ENCODE assay signal across 19 mouse cellular contexts in the genomic region with DNA sequence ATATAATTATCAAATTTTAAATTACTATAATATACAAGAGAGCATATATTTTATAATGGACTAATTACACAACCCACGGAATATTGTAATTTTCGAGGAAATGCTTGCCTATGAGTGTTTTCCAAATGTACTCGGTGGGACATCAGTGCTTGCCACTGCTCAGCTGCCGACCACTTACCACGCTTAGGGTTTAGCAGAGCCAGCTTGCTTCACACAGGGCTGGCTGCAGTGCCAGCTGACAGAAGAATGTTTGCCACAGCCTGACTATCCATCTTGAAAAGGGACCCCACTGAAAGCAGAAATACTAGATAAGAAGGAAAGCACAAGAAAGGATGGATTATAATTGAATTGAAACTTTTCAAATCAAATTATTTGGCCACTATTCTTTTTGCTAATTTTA. TPM values are rescaled to one million over a fixed set of nuclear protein-coding genes. Genes with fewer than 3 reads are reported as not detected.
"Had no signal": no experiment of that assay in that cellular context is flagged by ENCODE, and none has a peak within 500 bp of the region (broad histone marks: within the 10 kb centered on the region; RNA-seq: fewer than 3 reads in every experiment).

No protein-coding gene starts in this region.

- H3K9me3 ChIP-seq: kidney, embryonic 15.5 days; liver, embryonic 13.5 days; midbrain, embryonic 12.5 days; neural tube, embryonic 13.5 days had no signal

- H3K9ac ChIP-seq: kidney, embryonic 15.5 days; liver, embryonic 13.5 days; midbrain, embryonic 12.5 days; neural tube, embryonic 13.5 days had no signal

- H3K4me1 ChIP-seq: liver, embryonic 13.5 days; midbrain, embryonic 12.5 days had no signal

- H3K4me3 ChIP-seq: kidney, embryonic 15.5 days; liver, embryonic 13.5 days; midbrain, embryonic 12.5 days; neural tube, embryonic 13.5 days had no signal

- H3K4me2 ChIP-seq: liver, embryonic 13.5 days; midbrain, embryonic 12.5 days; neural tube, embryonic 13.5 days had no signal

- H3K27me3 ChIP-seq: kidney, embryonic 15.5 days; liver, embryonic 13.5 days; midbrain, embryonic 12.5 days; neural tube, embryonic 13.5 days had no signal

- H3K36me3 ChIP-seq: kidney, embryonic 15.5 days; liver, embryonic 13.5 days; midbrain, embryonic 12.5 days; neural tube, embryonic 13.5 days had no signal

- H3K27ac ChIP-seq: kidney, embryonic 15.5 days; liver, embryonic 13.5 days; midbrain, embryonic 12.5 days; neural tube, embryonic 13.5 days; stomach, postnatal 0 days had no signal

- DNase-seq: kidney, adult 11 months; kidney, adult 8-10 months; kidney, postnatal 10 days; kidney, postnatal 36 days; liver, embryonic 13.5 days; lung, adult 2 months; lung, postnatal 14 days; lung, postnatal 4 days; right cerebral cortex, adult 18-20 months; right cerebral cortex, postnatal 14 days; right cerebral cortex, postnatal 4 days; thymus, adult 2 months; thymus, postnatal 14 days; thymus, postnatal 4 days had no signal

RNA-seq across cellular contexts. Expression of gene Armc3, which starts 39.6 kb away (rescaled TPM):
- total RNA-seq: liver, adult 2 months had no signal
- polyA plus RNA-seq: liver, adult 2 months had no signal
